Comparison of ENCODE assay signal across 8 mouse cellular contexts in the genomic region with DNA sequence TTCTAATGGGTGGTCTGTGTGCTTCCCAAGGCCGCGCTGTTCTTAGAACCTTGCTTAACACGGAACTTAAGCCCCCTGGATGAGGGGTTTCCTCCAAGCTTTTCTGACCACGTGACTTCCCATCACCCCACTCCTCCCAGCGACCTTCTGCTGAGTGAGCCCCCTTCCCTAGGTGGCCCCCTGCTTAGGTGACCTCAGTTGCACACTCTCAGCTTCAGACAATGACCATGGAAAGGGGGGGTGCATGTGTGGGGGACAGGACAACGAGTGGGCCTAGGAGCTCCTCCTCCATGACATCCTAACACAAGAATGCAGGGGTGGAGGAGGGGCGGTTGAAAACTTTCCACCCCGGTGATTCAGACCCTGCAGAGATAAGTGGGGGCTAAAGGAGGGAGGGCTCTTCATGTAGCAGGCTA. TPM values are rescaled to one million over a fixed set of nuclear protein-coding genes. Genes with fewer than 3 reads are reported as not detected.
DNase-seq lines count a peak whose midpoint lies in the region; ATAC-seq and TF ChIP-seq lines count a peak whose summit lies in the region.

No protein-coding gene starts in this region.

- H3K27me3 ChIP-seq in MEL (ENCODE audit: control insufficient read depth in 1 of 2, insufficient read depth in 2 of 2, low read length in 2 of 2) = no peaks in the 10 kb centered on the region
- no peaks in the 10 kb centered on the region for H3K27me3 ChIP-seq in heart, embryonic 15.5 days
- no peaks in the 10 kb centered on the region for H3K27me3 ChIP-seq in limb, embryonic 14.5 days (ENCODE audit: control insufficient read depth, insufficient read depth, low read length)
- no peaks in the 10 kb centered on the region for H3K27me3 ChIP-seq in neural tube, embryonic 12.5 days (replicated peaks)

- no peak for TF ChIP-seq POLR2A in MEL (IDR thresholded peaks at IDR 0.05; ENCODE audit: control insufficient read depth in 1 of 2, insufficient read depth in 1 of 2, low read depth in 1 of 2, low read length in 2 of 2, poor library complexity in 1 of 2)
- no peak for TF ChIP-seq POLR2A in limb, embryonic 14.5 days (IDR thresholded peaks at IDR 0.05; ENCODE audit: borderline replicate concordance, extremely low read depth, insufficient read depth, insufficient read length)

- no peak overlapping the region for H3K27ac ChIP-seq in MEL (ENCODE audit: control insufficient read depth, low read depth, low read length)
- peak overlapping the region; percentile 82 for H3K27ac ChIP-seq in heart, embryonic 15.5 days
- peak overlapping the region; percentile 27; the same call in 1 of the 2 replicates for H3K27ac ChIP-seq in limb, embryonic 14.5 days (replicated peaks; ENCODE audit: low read depth, low read length)
- no peak overlapping the region for H3K27ac ChIP-seq in neural tube, embryonic 12.5 days

- ATAC-seq in heart, embryonic 15.5 days (replicated peaks; ENCODE audit: insufficient number of reproducible peaks, insufficient read depth, low FRiP score, low read depth) = peak; percentile 70
- peak; percentile 74 for ATAC-seq in limb, embryonic 14.5 days (ENCODE audit: low FRiP score, low read depth)
- ATAC-seq in neural tube, embryonic 12.5 days (ENCODE audit: low FRiP score, low read depth) = no peak
- ATAC-seq in megakaryocyte-erythroid progenitor cell, adult 5-6 weeks (replicated peaks; ENCODE audit: low FRiP score, low TSS enrichment, poor library complexity, severe bottlenecking) = no peak

- DNase-seq in MEL (ENCODE audit: low read depth, low spot score) = peak; percentile 71
- DNase-seq in adrenal gland, postnatal 14 days = peak; percentile 93
- peak; percentile 74 for DNase-seq in limb, embryonic 14.5 days (ENCODE audit: low spot score)
- DNase-seq in gastrocnemius, adult 8-10 months (ENCODE audit: low spot score in 2 of 2) = no peak
- no peak for DNase-seq in T-cell, adult 2 months (ENCODE audit: low spot score)

- 14% methylated on average over 8 of the region's 8 CpGs for WGBS in heart, embryonic 15.5 days
- 29% methylated on average over 8 of the region's 8 CpGs for WGBS in limb, embryonic 14.5 days
- WGBS in neural tube, embryonic 12.5 days = 28% methylated on average over 8 of the region's 8 CpGs

- no peak overlapping the region for H3K4me3 ChIP-seq in MEL (ENCODE audit: control insufficient read depth in 1 of 2, insufficient read depth in 1 of 2, low read depth in 2 of 2, low read length in 2 of 2)
- H3K4me3 ChIP-seq in heart, embryonic 15.5 days = no peak overlapping the region
- no peak overlapping the region for H3K4me3 ChIP-seq in limb, embryonic 14.5 days (replicated peaks; ENCODE audit: low read length)
- H3K4me3 ChIP-seq in neural tube, embryonic 12.5 days = no peak overlapping the region

- peaks cover 0 to 29% of the 10 kb centered on the region in 2 experiments; a peak in 2 of 4 replicates for H3K36me3 ChIP-seq in MEL (ENCODE audit: control insufficient read depth in 1 of 2, insufficient read depth in 2 of 2, low read length in 2 of 2)
- H3K36me3 ChIP-seq in heart, embryonic 15.5 days = 0 out of 2 replicates have a peak, but pooled peaks cover 6% of the 10 kb centered on the region
- peaks cover 4% of the 10 kb centered on the region; the same call in 1 of the 2 replicates for H3K36me3 ChIP-seq in limb, embryonic 14.5 days (ENCODE audit: control insufficient read depth, insufficient read depth, low read length)
- H3K36me3 ChIP-seq in neural tube, embryonic 12.5 days = no peaks in the 10 kb centered on the region

- TF ChIP-seq CTCF in MEL (IDR thresholded peaks at IDR 0.05 in 2 of 3, conservative IDR thresholded peaks at IDR 0.05 in 1 of 3; ENCODE audit: control insufficient read depth in 1 of 3, insufficient read depth in 1 of 3, low read depth in 2 of 3, low read length in 3 of 3, poor library complexity in 1 of 3, severe bottlenecking in 1 of 3) = no peak

- H3K9ac ChIP-seq in MEL (ENCODE audit: control insufficient read depth, low read depth, low read length, poor library complexity, severe bottlenecking) = no peak overlapping the region
- 0 out of 2 replicates have a peak overlapping the region, but pooled peaks have one; percentile 3 for H3K9ac ChIP-seq in heart, embryonic 15.5 days
- H3K9ac ChIP-seq in limb, embryonic 14.5 days (ENCODE audit: low read depth, low read length, severe bottlenecking) = no peak overlapping the region; the same call in 1 of the 2 replicates
- H3K9ac ChIP-seq in neural tube, embryonic 12.5 days = no peak overlapping the region

- H3K79me2 ChIP-seq in MEL (ENCODE audit: control insufficient read depth, insufficient read depth, low read length, poor library complexity) = no peaks in the 10 kb centered on the region

- TF ChIP-seq EP300 in MEL (IDR thresholded peaks at IDR 0.05; ENCODE audit: low read depth in 1 of 2, low read length in 2 of 2) = peak; percentile 30 to 32; a peak in 2 of 4 replicates

- no peaks in the 10 kb centered on the region for H3K9me3 ChIP-seq in MEL (replicated peaks; ENCODE audit: insufficient read depth, low read length)
- H3K9me3 ChIP-seq in heart, embryonic 15.5 days (replicated peaks) = no peaks in the 10 kb centered on the region
- H3K9me3 ChIP-seq in limb, embryonic 14.5 days (ENCODE audit: control insufficient read depth, low read length) = no peaks in the 10 kb centered on the region
- H3K9me3 ChIP-seq in neural tube, embryonic 12.5 days = no peaks in the 10 kb centered on the region

- peaks cover 13 to 40% of the 10 kb centered on the region in 2 experiments for H3K4me1 ChIP-seq in MEL (ENCODE audit: control insufficient read depth in 1 of 2, insufficient read depth in 2 of 2, low read length in 2 of 2)
- peaks cover 67% of the 10 kb centered on the region for H3K4me1 ChIP-seq in heart, embryonic 15.5 days (replicated peaks)
- H3K4me1 ChIP-seq in limb, embryonic 14.5 days (ENCODE audit: control insufficient read depth, insufficient read depth, low read length) = peaks cover 28% of the 10 kb centered on the region
- peaks cover 47% of the 10 kb centered on the region for H3K4me1 ChIP-seq in neural tube, embryonic 12.5 days

- TF ChIP-seq RAD21 in MEL (IDR thresholded peaks at IDR 0.05; ENCODE audit: low read depth, low read length) = no peak

- peak overlapping the region; percentile 35 for H3K4me2 ChIP-seq in heart, embryonic 15.5 days
- no peak overlapping the region for H3K4me2 ChIP-seq in limb, embryonic 14.5 days (replicated peaks; ENCODE audit: low read depth, low read length, severe bottlenecking)
- H3K4me2 ChIP-seq in neural tube, embryonic 12.5 days (replicated peaks) = 0 out of 2 replicates have a peak overlapping the region, but pooled peaks have one; percentile 24

TF ChIP-seq in MEL, 35 proteins besides CTCF, POLR2A, EP300 and RAD21 (continues in another document):
- TF ChIP-seq NELFE (IDR thresholded peaks at IDR 0.05; ENCODE audit: low read depth, low read length) (no peak), USF2 (IDR thresholded peaks at IDR 0.05; ENCODE audit: borderline replicate concordance in 1 of 2, insufficient read depth in 1 of 2, low read depth in 1 of 2, low read length in 2 of 2) (no peak), CHD1 (IDR thresholded peaks at IDR 0.05; ENCODE audit: low read depth, low read length) (no peak), POLR2AphosphoS2 (IDR thresholded peaks at IDR 0.05; ENCODE audit: low read length) (no peak), MYC (IDR thresholded peaks at IDR 0.05; ENCODE audit: low read depth, low read length) (no peak), KAT2A (conservative IDR thresholded peaks at IDR 0.05; ENCODE audit: low read depth, low read length) (no peak), UBTF (IDR thresholded peaks at IDR 0.05; ENCODE audit: borderline replicate concordance, insufficient read depth, low read depth, low read length) (no peak), NRF1 (IDR thresholded peaks at IDR 0.05; ENCODE audit: insufficient read depth, low read depth, low read length, poor library complexity, severe bottlenecking) (no peak), SIN3A (IDR thresholded peaks at IDR 0.05; ENCODE audit: low read length) (no peak), JUND (IDR thresholded peaks at IDR 0.05; ENCODE audit: low read depth, low read length) (no peak), GABPA (IDR thresholded peaks at IDR 0.05; ENCODE audit: low read depth, low read length) (no peak), POLR2AphosphoS5 (IDR thresholded peaks at IDR 0.05; ENCODE audit: borderline replicate concordance, low read depth, low read length) (no peak), HCFC1 (IDR thresholded peaks at IDR 0.05; ENCODE audit: low read depth, low read length) (no peak), TBP (IDR thresholded peaks at IDR 0.05; ENCODE audit: low read depth, low read length) (no peak), MXI1 (IDR thresholded peaks at IDR 0.05; ENCODE audit: low read depth, low read length) (no peak)

RNA-seq across cellular contexts. Expression of gene Epha2, which starts 9.2 kb away (rescaled TPM):
- total RNA-seq in MEL (2012; rRNA removed) = 2.3 and 2.5 TPM in 2 replicates
- polyA plus RNA-seq in MEL (2012; ENCODE audit: insufficient read depth in 1 of 2, insufficient read length in 2 of 2, low read depth in 1 of 2, low replicate concordance in 2 of 2, missing spikeins in 1 of 2) = 1 to 10 TPM in 1 of 2 experiments, not detected in 1; 5.9 TPM
- 18.8 and 19.4 TPM in 2 replicates for total RNA-seq in adrenal gland, postnatal 14 days (2021)
- 2.7 and 4.2 TPM in 2 replicates for polyA plus RNA-seq in heart, embryonic 15.5 days (2015; fragmentation: Nextera tagmentation; extraction: Ambion mirVana)
- 9.4 and 13.1 TPM in 2 replicates for polyA plus RNA-seq in limb, embryonic 14.5 days (2012; rRNA removed)
- polyA plus RNA-seq in limb, embryonic 14.5 days (2014; fragmentation: Nextera tagmentation; extraction: Ambion mirVana) = 2.2 and 2.4 TPM in 2 replicates
- 2.7 and 3.0 TPM in 2 replicates for polyA plus RNA-seq in neural tube, embryonic 12.5 days (2016; fragmentation: Nextera tagmentation; extraction: Ambion mirVana)
- total RNA-seq in megakaryocyte-erythroid progenitor cell, adult 5-6 weeks (2014; fragmentation: Nextera tagmentation) = 0.30 and 1.2 TPM in 2 replicates
- not detected in 2 replicates for total RNA-seq in megakaryocyte-erythroid progenitor cell, adult 5-6 weeks (2017)
- 1 to 10 TPM in 3 of 4 experiments, under 1 TPM in 1; 0.85 to 2.0 (median 1.8) TPM for total RNA-seq in gastrocnemius, adult 8-10 months (2022)

RNA-seq across cellular contexts. Expression of gene Fam131c, which starts 57.8 kb away (rescaled TPM):
- not detected in 2 replicates for total RNA-seq in MEL (2012; rRNA removed)
- polyA plus RNA-seq in MEL (2012; ENCODE audit: insufficient read depth in 1 of 2, insufficient read length in 2 of 2, low read depth in 1 of 2, low replicate concordance in 2 of 2, missing spikeins in 1 of 2) = not detected
- 11.0 and 16.9 TPM in 2 replicates for total RNA-seq in adrenal gland, postnatal 14 days (2021)
- polyA plus RNA-seq in heart, embryonic 15.5 days (2015; fragmentation: Nextera tagmentation; extraction: Ambion mirVana) = 0.53 and 0.70 TPM in 2 replicates
- polyA plus RNA-seq in limb, embryonic 14.5 days (2012; rRNA removed) = 1.2 and 1.8 TPM in 2 replicates
- polyA plus RNA-seq in limb, embryonic 14.5 days (2014; fragmentation: Nextera tagmentation; extraction: Ambion mirVana) = 1.5 and 1.6 TPM in 2 replicates
- 2.5 and 3.2 TPM in 2 replicates for polyA plus RNA-seq in neural tube, embryonic 12.5 days (2016; fragmentation: Nextera tagmentation; extraction: Ambion mirVana)
- total RNA-seq in megakaryocyte-erythroid progenitor cell, adult 5-6 weeks (2014; fragmentation: Nextera tagmentation) = not detected in 2 replicates
- total RNA-seq in megakaryocyte-erythroid progenitor cell, adult 5-6 weeks (2017) = not detected in 2 replicates
- under 1 TPM in 2 of 4 experiments, not detected in 2; 0.17 to 0.27 TPM for total RNA-seq in gastrocnemius, adult 8-10 months (2022)

Comparison
In these comparisons a context has a peak if more than half of its experiments do, and no peak if none do; other contexts are left out.
1. DNase-seq: peak in MEL (single experiment), adrenal gland, postnatal 14 days (single experiment) and limb, embryonic 14.5 days (single experiment); none in gastrocnemius, adult 8-10 months (0 of 2) and T-cell, adult 2 months (single experiment).
2. H3K27ac ChIP-seq: peak in heart, embryonic 15.5 days (single experiment) and limb, embryonic 14.5 days (single experiment); none in MEL (single experiment) and neural tube, embryonic 12.5 days (single experiment).
3. ATAC-seq: peak in heart, embryonic 15.5 days (single experiment) and limb, embryonic 14.5 days (single experiment); none in neural tube, embryonic 12.5 days (single experiment) and megakaryocyte-erythroid progenitor cell, adult 5-6 weeks (single experiment).